Mouse (Mus musculus) hindbrain, embryonic 11.5 days (tissue): ENCODE data around the gene Bace2. TPM values are rescaled to one million over a fixed set of nuclear protein-coding genes. Genes with fewer than 3 reads are reported as not detected.

Source experiments
- ATAC-seq: fragments of 200-750 bp; cut with Nextera tagmentation; 2 replicates; pipeline ENCODE4 v1.8.0; 2017; ENCODE audit warnings: mild to moderate bottlenecking, moderate TSS enrichment, moderate library complexity; ENCODE audit not compliant: low FRiP score
- DNase-seq: peaks from one replicate; pipeline ENCODE4 v3.0.0-alpha.2; 2015; ENCODE audit warnings: low spot score
- H3K27ac ChIP-seq: fragments of 300-500 bp; sonication (generic); 2 replicates; pipeline ENCODE4 v1.5.1; 2014; ENCODE audit warnings: mild to moderate bottlenecking, low read depth, low read length
- H3K27me3 ChIP-seq: fragments of 300-500 bp; sonication (generic); 2 replicates; pipeline ENCODE4 v1.6.1; 2014; ENCODE audit warnings: mild to moderate bottlenecking, low read length, moderate library complexity, mixed read lengths; ENCODE audit not compliant: control insufficient read depth, insufficient read depth
- H3K36me3 ChIP-seq: fragments of 300-500 bp; sonication (generic); 2 replicates; pipeline ENCODE4 v1.6.1; 2014; ENCODE audit warnings: mild to moderate bottlenecking, low read length, moderate library complexity, mixed read lengths; ENCODE audit not compliant: control insufficient read depth, insufficient read depth
- H3K4me1 ChIP-seq: fragments of 300-500 bp; sonication (generic); replicated peaks from 2 replicates; pipeline ENCODE4 v1.6.1; 2014; ENCODE audit warnings: low read length, mixed read lengths; ENCODE audit not compliant: control insufficient read depth, insufficient read depth
- H3K4me2 ChIP-seq: fragments of 300-500 bp; sonication (generic); replicated peaks from 2 replicates; pipeline ENCODE4 v1.6.1; 2014; ENCODE audit warnings: mild to moderate bottlenecking, low read depth, low read length
- H3K4me3 ChIP-seq: fragments of 300-500 bp; sonication (generic); 2 replicates; pipeline ENCODE4 v1.5.1; 2014; ENCODE audit warnings: low read depth, low read length
- H3K9ac ChIP-seq: fragments of 300-500 bp; sonication (generic); 2 replicates; pipeline ENCODE4 v1.6.1; 2014; ENCODE audit warnings: low read depth, low read length
- H3K9me3 ChIP-seq: fragments of 300-500 bp; sonication (generic); 2 replicates; pipeline ENCODE4 v1.6.1; 2016; ENCODE audit warnings: low read length; ENCODE audit not compliant: control insufficient read depth
- WGBS: fragments of 180-500 bp; shearing (Covaris S2); extraction: QIAGEN DNeasy Blood & Tissue Kit; methylation state at CpG from one replicate; pipeline ENCODE4 v1.1.7; 2014; 5-methylcytosine and 5-hydroxymethylcytosine counted together
- polyA plus RNA-seq: library from polyadenylated mRNA; unstranded; fragments of >200 nt; fragmentation: Nextera tagmentation; extraction: Ambion mirVana; gene quantifications from 2 replicates; pipeline ENCODE4 v1.2.1, GENCODE M21; 2014

Bace2 gene
- polyA plus RNA-seq, 1 experiment from 2014 or later = 4.2 TPM

DNA sequence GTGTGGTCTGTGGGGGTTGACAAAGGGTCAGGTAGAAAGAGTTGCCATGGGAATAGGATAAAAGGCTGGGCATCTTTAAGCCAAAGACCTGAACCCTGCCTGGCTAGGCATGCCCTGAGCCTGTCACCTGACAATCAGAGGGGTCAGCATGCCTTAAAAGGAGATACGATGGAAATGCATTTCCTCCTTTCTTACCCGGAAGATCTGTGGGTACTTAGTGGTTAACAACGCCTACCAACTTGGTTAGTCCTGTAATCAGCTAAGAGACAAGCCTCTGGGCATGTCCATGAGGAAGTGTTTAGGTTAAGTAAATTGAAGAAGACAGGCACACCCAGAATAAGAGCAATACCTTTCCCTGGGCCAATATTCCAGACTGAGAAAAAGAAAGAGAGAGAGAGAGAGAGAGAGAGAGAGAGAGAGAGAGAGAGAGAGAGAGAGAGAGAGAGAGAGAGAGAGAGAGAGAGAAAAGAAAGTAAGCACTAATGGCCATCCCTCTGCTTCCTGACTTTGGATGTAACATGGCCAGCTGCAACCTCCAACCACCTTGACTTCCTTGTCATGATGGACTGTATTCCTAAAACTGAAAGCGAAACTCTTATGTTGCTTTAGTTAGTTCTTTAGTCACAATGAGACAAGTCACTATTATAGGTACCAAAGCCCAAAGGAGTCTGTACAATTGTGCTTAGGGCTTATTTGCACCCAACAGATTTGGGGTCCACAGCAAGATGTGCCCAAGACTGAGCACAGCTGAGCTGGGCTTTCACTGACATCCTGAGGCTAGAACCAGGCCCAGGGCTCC, 111.7 kb downstream of the Bace2 start:
- ATAC-seq = no peak
- no peaks in the 10 kb centered on the region for H3K27me3 ChIP-seq
- H3K4me2 ChIP-seq = no peak overlapping the region
- no peak overlapping the region for H3K9ac ChIP-seq
- no peaks in the 10 kb centered on the region for H3K4me1 ChIP-seq
- no peak overlapping the region for H3K4me3 ChIP-seq
- no peaks in the 10 kb centered on the region for H3K36me3 ChIP-seq
- H3K27ac ChIP-seq = no peak overlapping the region
- DNase-seq = no peak
- H3K9me3 ChIP-seq = no peaks in the 10 kb centered on the region
- WGBS = 79% methylated on average over 4 of the region's 4 CpGs

DNA sequence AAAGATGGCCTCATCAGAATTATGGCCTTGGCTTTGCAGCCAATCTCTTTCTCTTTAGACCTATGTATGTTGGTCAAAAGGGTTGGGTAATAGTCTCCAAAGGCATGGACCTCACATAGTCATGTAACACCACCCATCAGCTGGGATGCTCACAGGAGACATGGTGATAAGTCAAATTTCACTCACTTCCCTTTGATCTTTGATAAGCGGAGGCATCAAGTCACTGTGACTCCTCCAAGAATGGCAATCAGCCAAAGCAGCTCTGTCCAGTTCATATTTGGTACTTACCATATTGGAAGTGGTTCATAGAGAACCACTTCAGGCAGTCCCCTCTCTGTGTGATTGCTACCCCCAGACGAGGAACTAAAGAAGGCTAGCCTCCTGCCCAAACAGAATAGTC, 118.1 kb downstream of the Bace2 start:
- no peak overlapping the region for H3K4me2 ChIP-seq
- H3K36me3 ChIP-seq = no peaks in the 10 kb centered on the region
- no peak for DNase-seq
- H3K9ac ChIP-seq = no peak overlapping the region
- no peaks in the 10 kb centered on the region for H3K27me3 ChIP-seq
- H3K27ac ChIP-seq = no peak overlapping the region
- H3K4me1 ChIP-seq = no peaks in the 10 kb centered on the region
- H3K9me3 ChIP-seq = no peaks in the 10 kb centered on the region
- WGBS = 85% methylated on average over 2 of the region's 2 CpGs
- ATAC-seq = no peak
- H3K4me3 ChIP-seq = no peak overlapping the region

DNA sequence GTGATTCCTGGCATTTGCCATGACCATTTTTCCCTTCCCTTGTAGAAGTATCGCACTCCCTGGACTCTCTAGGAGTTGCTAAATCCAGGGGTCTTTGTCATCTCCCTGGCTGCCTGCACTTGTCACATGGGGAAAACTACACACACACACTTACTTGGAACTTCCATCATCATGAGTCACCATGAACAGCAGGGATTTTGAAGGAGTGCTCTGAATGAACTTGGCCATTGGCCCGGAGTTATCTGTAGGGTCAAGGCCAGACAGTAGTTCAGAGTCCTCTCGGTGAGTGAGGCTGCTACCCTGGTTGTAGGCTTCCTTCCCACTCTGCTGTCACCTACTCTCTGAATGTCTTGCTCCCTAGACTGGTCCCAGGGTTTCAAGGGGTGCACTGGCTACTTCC, 119.0 kb downstream of the Bace2 start:
- WGBS = 88% methylated on average over 3 of the region's 3 CpGs
- no peak for ATAC-seq
- H3K9ac ChIP-seq = no peak overlapping the region

DNA sequence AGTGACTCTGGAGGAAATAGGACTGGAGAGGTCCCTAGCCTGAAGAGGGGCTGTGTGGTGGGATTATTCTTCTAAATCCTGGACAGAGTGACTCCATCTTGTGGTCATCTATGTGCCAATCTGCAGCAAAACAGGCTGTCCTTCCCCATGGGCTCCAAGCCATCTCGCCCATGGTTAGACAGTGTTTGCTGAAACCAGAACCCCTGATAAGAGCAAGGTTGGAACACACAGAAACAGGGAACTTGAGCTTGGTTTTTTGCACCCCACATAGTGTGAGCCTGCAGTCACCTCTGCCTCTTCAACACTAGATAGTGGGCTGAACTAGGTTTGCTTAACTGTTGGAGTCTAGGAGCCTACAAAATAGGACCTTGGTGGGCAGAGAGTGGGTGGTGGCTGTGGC, 120.0 kb downstream of the Bace2 start:
- WGBS = 90% methylated on average over 1 of the region's 1 CpGs
- no peak overlapping the region for H3K4me3 ChIP-seq
- no peak overlapping the region for H3K4me2 ChIP-seq
- H3K9ac ChIP-seq = no peak overlapping the region
- DNase-seq (no peak), ATAC-seq (no peak)
- no peaks in the 10 kb centered on the region for H3K4me1 ChIP-seq
- no peaks in the 10 kb centered on the region for H3K9me3 ChIP-seq
- no peaks in the 10 kb centered on the region for H3K36me3 ChIP-seq
- no peaks in the 10 kb centered on the region for H3K27me3 ChIP-seq
- no peak overlapping the region for H3K27ac ChIP-seq

More for the DNA sequence above, 119.0 kb downstream of the Bace2 start:
- H3K4me3 ChIP-seq = no peak overlapping the region
- DNase-seq = no peak
- H3K27me3 ChIP-seq = no peaks in the 10 kb centered on the region
- no peaks in the 10 kb centered on the region for H3K36me3 ChIP-seq
- H3K27ac ChIP-seq = no peak overlapping the region
- no peak overlapping the region for H3K4me2 ChIP-seq
- no peaks in the 10 kb centered on the region for H3K9me3 ChIP-seq
- H3K4me1 ChIP-seq = no peaks in the 10 kb centered on the region

DNA sequence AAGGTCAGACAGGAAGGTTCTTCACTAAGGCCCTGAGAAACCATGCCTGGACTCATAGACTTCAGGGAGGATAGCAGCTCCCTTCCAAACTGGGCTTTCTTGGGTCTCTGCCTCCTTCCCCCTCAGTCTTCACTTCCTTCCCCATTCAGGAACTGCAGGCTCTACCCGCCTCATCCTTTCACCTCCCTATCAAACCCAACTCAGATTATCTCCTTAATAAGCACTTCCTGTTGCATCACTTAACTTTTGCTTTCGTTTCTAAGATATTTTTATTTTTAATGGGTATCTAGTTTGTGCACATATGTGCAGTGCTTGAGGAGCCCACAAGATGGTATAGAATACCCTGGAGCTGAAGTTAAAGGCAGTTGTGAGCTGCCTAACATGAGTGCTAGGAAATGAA, 122.1 kb downstream of the Bace2 start:
- no peak for ATAC-seq
- 80% methylated on average over 2 of the region's 2 CpGs for WGBS
- H3K27me3 ChIP-seq = no peaks in the 10 kb centered on the region
- no peak overlapping the region for H3K4me2 ChIP-seq
- no peaks in the 10 kb centered on the region for H3K4me1 ChIP-seq
- no peaks in the 10 kb centered on the region for H3K36me3 ChIP-seq
- no peak overlapping the region for H3K4me3 ChIP-seq
- H3K27ac ChIP-seq = no peak overlapping the region
- DNase-seq = no peak
- H3K9me3 ChIP-seq = no peaks in the 10 kb centered on the region
- H3K9ac ChIP-seq = no peak overlapping the region

DNA sequence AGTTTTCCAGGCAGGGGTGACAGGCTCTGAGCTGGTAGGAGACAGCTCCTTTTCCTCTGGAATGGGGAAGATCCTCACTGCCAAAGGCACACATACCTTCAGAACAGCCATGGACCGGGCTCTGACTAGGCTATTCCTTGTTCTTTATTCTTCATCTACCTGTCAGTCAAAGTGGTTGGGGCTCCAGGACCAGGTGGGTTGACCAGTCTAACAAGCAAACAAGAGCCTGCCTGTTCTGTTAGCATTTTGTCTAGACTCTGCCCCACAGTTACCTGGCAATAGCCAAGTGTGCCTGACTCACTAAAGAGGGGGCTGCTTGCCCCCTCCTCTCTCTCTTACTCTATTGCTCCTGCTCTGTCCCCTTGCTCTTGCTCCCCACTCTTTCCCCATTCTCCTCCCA, 135.8 kb downstream of the Bace2 start:
- Histone ChIP-seq H3K4me1 (no peaks in the 10 kb centered on the region), H3K4me3 (no peak overlapping the region), H3K27ac (no peak overlapping the region), H3K9ac (no peak overlapping the region), H3K9me3 (no peaks in the 10 kb centered on the region), H3K36me3 (no peaks in the 10 kb centered on the region), H3K27me3 (no peaks in the 10 kb centered on the region), H3K4me2 (no peak overlapping the region)
- 88% methylated on average over 1 of the region's 1 CpGs for WGBS
- ATAC-seq (no peak), DNase-seq (no peak)

Other genes starting within 250 kb of the Bace2 start
- 2.0 and 2.3 TPM in 2 replicates for gene Dscam, start 186.0 kb upstream of the Bace2 start, polyA plus RNA-seq
- gene Mx1, start 106.2 kb downstream of the Bace2 start, polyA plus RNA-seq = not detected in 2 replicates
- not detected in 2 replicates for gene Fam3b, start 158.1 kb downstream of the Bace2 start, polyA plus RNA-seq